Mouse (Mus musculus) embryonic fibroblast, embryonic 13.5 days (primary cell): ENCODE measurements at regions not wholly inside any gene's neighbourhood (a gene's known extent, or its start where the extent isn't known, plus 50 kb on each side); places are given as distances from the start of the nearest gene placed in this dataset.

Experiments used
- H3K27ac ChIP-seq: 2 replicates; pipeline ENCODE4 v1.5.1; 2012; ENCODE audit warnings: low read length, control low read depth, inconsistent platforms; ENCODE audit not compliant: insufficient read depth
- H3K4me1 ChIP-seq: 2 replicates; pipeline ENCODE4 v1.6.1; 2011; ENCODE audit warnings: low read length; ENCODE audit not compliant: control insufficient read depth, insufficient read depth
- H3K4me3 ChIP-seq: 2 replicates; pipeline ENCODE4 v1.5.1; 2011; ENCODE audit warnings: mild to moderate bottlenecking, control low read depth, low read length; ENCODE audit not compliant: insufficient read depth
- CTCF ChIP-seq: IDR thresholded peaks from 2 replicates; pipeline ENCODE4 v1.5.1; 2011; ENCODE audit warnings: mild to moderate bottlenecking, control low read depth, low read length, moderate library complexity, borderline replicate concordance; ENCODE audit not compliant: insufficient read depth
- POLR2A ChIP-seq: IDR thresholded peaks from 2 replicates; pipeline ENCODE4 v1.6.1; 2011; ENCODE audit warnings: low read depth, mild to moderate bottlenecking, control low read depth, low read length, moderate library complexity

DNA sequence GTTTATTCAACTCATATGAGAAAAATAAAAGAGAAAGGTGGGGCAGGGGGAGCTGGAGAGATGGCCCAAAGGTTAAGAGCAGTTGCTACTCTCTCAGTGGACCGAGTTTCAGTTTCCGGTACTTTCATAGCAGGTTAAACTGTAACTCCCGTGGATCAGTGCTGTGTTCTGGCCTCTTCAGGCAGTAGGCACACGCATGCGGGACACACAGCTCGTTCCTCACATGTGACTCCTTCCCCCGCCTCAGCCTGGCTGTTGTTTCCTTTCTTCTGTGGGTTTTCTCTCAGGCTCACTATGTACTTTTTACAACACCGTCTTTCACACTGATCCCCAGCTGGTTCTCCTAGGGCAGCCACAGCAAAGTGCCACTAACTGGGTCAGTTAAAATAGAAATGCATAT is 175.4 kb downstream of the Ktn1 start:
- Histone ChIP-seq H3K4me3 (no peak overlapping the region), H3K4me1 (no peaks in the 10 kb centered on the region), H3K27ac (no peak overlapping the region)
- TF ChIP-seq CTCF (no peak), POLR2A (no peak)

DNA sequence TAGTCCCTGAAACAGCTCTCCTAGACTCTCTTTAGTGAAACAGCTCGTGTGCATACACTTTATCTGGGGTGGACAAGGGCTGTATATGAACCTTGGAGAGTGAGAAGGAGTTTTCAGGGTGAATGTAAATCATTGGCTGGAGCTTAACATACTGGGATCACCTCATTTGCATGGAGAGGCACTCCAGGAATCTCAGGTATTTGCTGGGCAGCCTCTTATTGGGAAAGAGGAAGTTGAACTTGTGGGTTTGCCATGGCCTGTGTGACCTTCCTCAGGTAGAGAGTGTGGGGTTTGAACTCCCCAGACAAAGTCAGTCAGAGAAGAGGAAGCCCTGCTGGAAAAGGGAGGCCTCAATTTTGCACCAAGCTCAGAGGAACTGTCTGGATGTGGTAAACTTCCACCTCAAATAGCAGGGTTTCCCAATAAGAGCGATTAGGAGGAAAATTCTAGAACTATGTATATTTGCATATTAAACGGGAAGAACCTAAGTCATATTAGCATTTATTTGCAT is 177.3 kb downstream of the Ktn1 start:
- H3K4me1 ChIP-seq: no peaks in the 10 kb centered on the region
- H3K27ac ChIP-seq: no peak overlapping the region
- TF ChIP-seq CTCF (no peak), POLR2A (no peak)
- no peak overlapping the region for H3K4me3 ChIP-seq

DNA sequence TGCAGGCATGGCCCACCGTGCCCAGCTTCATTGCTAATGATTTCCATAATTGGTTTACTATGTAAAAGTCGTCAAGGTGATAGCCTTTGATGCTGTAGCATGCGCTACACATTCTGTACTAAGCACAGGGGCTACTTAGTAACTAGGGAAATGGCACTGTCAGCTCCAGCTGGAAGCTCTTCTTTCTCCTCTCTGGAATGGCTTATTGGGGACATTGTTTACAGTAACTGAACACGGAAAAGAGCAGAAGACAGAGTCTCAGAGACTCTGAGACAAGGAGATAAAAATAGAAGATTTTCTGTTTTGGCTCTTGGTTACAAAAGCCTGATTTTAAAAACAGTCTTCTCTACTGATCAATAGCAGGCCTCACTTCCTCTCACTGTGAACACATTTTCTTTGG is 178.3 kb downstream of the Ktn1 start:
- Histone ChIP-seq H3K4me3 (no peak overlapping the region), H3K4me1 (no peaks in the 10 kb centered on the region), H3K27ac (no peak overlapping the region)
- TF ChIP-seq POLR2A (no peak), CTCF (no peak)

DNA sequence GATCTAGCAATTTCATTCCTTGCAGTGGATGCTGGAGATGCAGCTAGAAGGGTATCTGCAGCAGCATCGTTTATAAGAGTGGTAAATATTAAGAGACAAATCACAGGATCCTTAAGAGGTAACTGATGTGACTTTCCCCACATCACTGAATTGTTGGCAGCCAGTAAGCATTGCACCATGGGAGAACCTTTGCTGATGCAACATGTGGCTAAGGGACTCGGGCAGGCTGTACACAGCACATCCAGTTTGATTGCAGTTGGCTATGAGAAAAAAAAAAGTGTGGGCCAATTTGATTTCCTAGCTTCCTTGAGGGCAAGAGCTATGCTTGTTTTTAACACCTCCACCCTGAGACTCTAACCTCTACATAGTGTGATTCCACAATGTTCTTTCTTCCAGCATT is 179.4 kb downstream of the Ktn1 start:
- H3K27ac ChIP-seq: no peak overlapping the region
- H3K4me1 ChIP-seq: no peaks in the 10 kb centered on the region
- no peak overlapping the region for H3K4me3 ChIP-seq
- TF ChIP-seq POLR2A (no peak), CTCF (no peak)

GRCm38 (mm10) chr14:47833696-47834095 is 185.4 kb downstream of the Ktn1 start:
- TF ChIP-seq POLR2A: no peak
- no peak for TF ChIP-seq CTCF
- Histone ChIP-seq H3K27ac (no peak overlapping the region), H3K4me3 (no peak overlapping the region), H3K4me1 (no peaks in the 10 kb centered on the region)

DNA sequence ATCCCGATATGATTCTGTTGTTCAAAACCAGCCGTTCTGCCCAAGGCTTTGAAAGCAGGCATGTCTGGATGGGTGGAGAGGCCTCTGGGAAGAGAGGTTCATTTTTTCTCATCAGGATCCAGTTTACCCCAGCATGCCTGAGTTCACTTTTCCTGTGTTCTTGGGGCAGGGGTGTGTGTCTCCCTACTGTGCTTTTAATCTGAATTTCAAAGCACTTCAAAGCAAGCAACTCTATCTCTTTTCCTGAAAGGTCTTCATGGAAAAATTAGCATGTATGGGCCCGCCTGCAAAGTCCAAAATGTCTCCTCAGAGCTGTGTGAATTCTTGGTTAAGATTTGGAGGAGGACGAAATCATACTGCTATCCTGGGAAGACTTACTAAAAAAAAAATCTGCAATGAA is 187.2 kb downstream of the Ktn1 start:
- Histone ChIP-seq H3K27ac (no peak overlapping the region), H3K4me3 (no peak overlapping the region), H3K4me1 (no peaks in the 10 kb centered on the region)
- TF ChIP-seq CTCF: no peak
- TF ChIP-seq POLR2A: no peak

- no peak for TF ChIP-seq POLR2A
- TF ChIP-seq CTCF: no peak
- no peak overlapping the region for H3K27ac ChIP-seq
- H3K4me3 ChIP-seq: no peak overlapping the region
- H3K4me1 ChIP-seq: no peaks in the 10 kb centered on the region
Measured at GRCm38 (mm10) chr14:47839493-47840215, 191.4 kb downstream of the Ktn1 start.

GRCm38 (mm10) chr14:47844366-47844765 is 196.1 kb downstream of the Ktn1 start:
- no peak overlapping the region for H3K27ac ChIP-seq
- H3K4me3 ChIP-seq: no peak overlapping the region
- TF ChIP-seq POLR2A: no peak
- no peak for TF ChIP-seq CTCF
- no peaks in the 10 kb centered on the region for H3K4me1 ChIP-seq

- TF ChIP-seq CTCF (no peak), POLR2A (no peak)
- Histone ChIP-seq H3K27ac (no peak overlapping the region), H3K4me3 (no peak overlapping the region), H3K4me1 (no peaks in the 10 kb centered on the region)
Measured at GRCm38 (mm10) chr14:47848861-47849260, 200.6 kb downstream of the Ktn1 start.

DNA sequence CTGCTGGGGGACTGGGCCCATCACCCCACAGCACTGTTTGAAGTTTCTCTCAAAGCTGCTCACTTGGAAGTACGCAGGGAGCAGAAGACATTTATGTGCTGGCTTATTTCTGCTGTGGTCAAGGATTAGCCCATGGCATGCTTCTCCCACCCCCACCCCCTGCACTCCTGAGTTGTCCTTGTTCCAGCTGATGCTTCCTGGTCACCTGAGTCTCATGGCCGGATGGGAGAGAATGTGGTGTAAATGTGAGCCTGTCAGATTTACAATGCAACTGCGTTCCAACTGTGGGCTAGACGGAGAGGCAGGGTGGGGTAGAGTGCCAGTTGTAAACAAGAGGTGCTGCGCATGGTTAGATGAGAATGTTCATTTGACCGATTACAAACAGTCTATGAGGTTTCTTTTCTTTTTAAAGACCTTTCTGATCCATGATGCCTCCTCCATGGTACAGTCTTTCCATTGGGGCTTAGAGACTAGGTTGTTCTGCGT is 208.1 kb downstream of the Ktn1 start:
- Histone ChIP-seq H3K4me3 (no peak overlapping the region), H3K4me1 (no peaks in the 10 kb centered on the region), H3K27ac (no peak overlapping the region)
- TF ChIP-seq POLR2A (no peak), CTCF (no peak)
